Mouse (Mus musculus): ENCODE data around the gene Htr6. TPM values are rescaled to one million over a fixed set of nuclear protein-coding genes. Genes with fewer than 3 reads are reported as not detected.

The Htr6 gene
- polyA plus RNA-seq, 1 experiment from 2014 or later: 0.11 TPM

- Histone ChIP-seq H3K4me2 (ENCODE audit: low read depth, severe bottlenecking) (no peak overlapping the region), H3K9ac (ENCODE audit: low read length) (no peak overlapping the region), H3K27ac (replicated peaks; ENCODE audit: low read depth, low read length) (no peak overlapping the region), H3K9me3 (ENCODE audit: control insufficient read depth, low read length) (no peaks in the 10 kb centered on the region), H3K27me3 (ENCODE audit: control insufficient read depth, insufficient read depth, low read length) (no peaks in the 10 kb centered on the region), H3K36me3 (ENCODE audit: control insufficient read depth, insufficient read depth, low read length) (no peaks in the 10 kb centered on the region), H3K4me1 (ENCODE audit: control insufficient read depth, insufficient read depth, low read length) (no peaks in the 10 kb centered on the region), H3K4me3 (ENCODE audit: low read depth, low read length) (no peak overlapping the region)
- DNase-seq (ENCODE audit: low spot score) (no peak), ATAC-seq (ENCODE audit: insufficient number of reproducible peaks, low FRiP score, low TSS enrichment, low read depth) (no peak)
- WGBS: 41% methylated on average over 2 of the region's 2 CpGs
These were observed 51.0 kb downstream of the Htr6 start for GRCm38 (mm10) chr4:139024379-139024778.

- no peak overlapping the region for H3K4me3 ChIP-seq (ENCODE audit: low read depth, low read length)
- H3K9me3 ChIP-seq (ENCODE audit: control insufficient read depth, low read length): no peaks in the 10 kb centered on the region
- H3K4me2 ChIP-seq (ENCODE audit: low read depth, severe bottlenecking): no peak overlapping the region
- no peak overlapping the region for H3K27ac ChIP-seq (replicated peaks; ENCODE audit: low read depth, low read length)
- WGBS: 87% methylated on average over 3 of the region's 3 CpGs
- no peaks in the 10 kb centered on the region for H3K36me3 ChIP-seq (ENCODE audit: control insufficient read depth, insufficient read depth, low read length)
- DNase-seq (ENCODE audit: low spot score): no peak
- ATAC-seq (ENCODE audit: insufficient number of reproducible peaks, low FRiP score, low TSS enrichment, low read depth): no peak
- no peaks in the 10 kb centered on the region for H3K4me1 ChIP-seq (ENCODE audit: control insufficient read depth, insufficient read depth, low read length)
- no peaks in the 10 kb centered on the region for H3K27me3 ChIP-seq (ENCODE audit: control insufficient read depth, insufficient read depth, low read length)
- H3K9ac ChIP-seq (ENCODE audit: low read length): no peak overlapping the region
These were observed 55.0 kb downstream of the Htr6 start for GRCm38 (mm10) chr4:139020385-139020784.

GRCm38 (mm10) chr4:139019413-139019812, 56.0 kb downstream of the Htr6 start:
- 72% methylated on average over 13 of the region's 13 CpGs for WGBS

GRCm38 (mm10) chr4:139018976-139019375, 56.4 kb downstream of the Htr6 start:
- no peak overlapping the region for H3K27ac ChIP-seq (replicated peaks; ENCODE audit: low read depth, low read length)
- H3K4me1 ChIP-seq (ENCODE audit: control insufficient read depth, insufficient read depth, low read length): no peaks in the 10 kb centered on the region
- H3K9ac ChIP-seq (ENCODE audit: low read length): no peak overlapping the region
- DNase-seq (ENCODE audit: low spot score) (no peak), ATAC-seq (ENCODE audit: insufficient number of reproducible peaks, low FRiP score, low TSS enrichment, low read depth) (no peak)
- H3K4me3 ChIP-seq (ENCODE audit: low read depth, low read length): no peak overlapping the region
- WGBS: 85% methylated on average over 4 of the region's 4 CpGs
- no peaks in the 10 kb centered on the region for H3K27me3 ChIP-seq (ENCODE audit: control insufficient read depth, insufficient read depth, low read length)
- no peak overlapping the region for H3K4me2 ChIP-seq (ENCODE audit: low read depth, severe bottlenecking)
- no peaks in the 10 kb centered on the region for H3K9me3 ChIP-seq (ENCODE audit: control insufficient read depth, low read length)
- H3K36me3 ChIP-seq (ENCODE audit: control insufficient read depth, insufficient read depth, low read length): no peaks in the 10 kb centered on the region

More at GRCm38 (mm10) chr4:139019413-139019812, 56.0 kb downstream of the Htr6 start:
- ATAC-seq (ENCODE audit: insufficient number of reproducible peaks, low FRiP score, low TSS enrichment, low read depth): no peak
- no peak overlapping the region for H3K4me2 ChIP-seq (ENCODE audit: low read depth, severe bottlenecking)
- no peak overlapping the region for H3K4me3 ChIP-seq (ENCODE audit: low read depth, low read length)
- H3K27ac ChIP-seq (replicated peaks; ENCODE audit: low read depth, low read length): no peak overlapping the region
- no peak overlapping the region for H3K9ac ChIP-seq (ENCODE audit: low read length)
- no peaks in the 10 kb centered on the region for H3K27me3 ChIP-seq (ENCODE audit: control insufficient read depth, insufficient read depth, low read length)
- no peak for DNase-seq (ENCODE audit: low spot score)
- no peaks in the 10 kb centered on the region for H3K36me3 ChIP-seq (ENCODE audit: control insufficient read depth, insufficient read depth, low read length)
- H3K9me3 ChIP-seq (ENCODE audit: control insufficient read depth, low read length): no peaks in the 10 kb centered on the region
- no peaks in the 10 kb centered on the region for H3K4me1 ChIP-seq (ENCODE audit: control insufficient read depth, insufficient read depth, low read length)

- H3K4me3 ChIP-seq (ENCODE audit: low read depth, low read length): no peak overlapping the region
- H3K9ac ChIP-seq (ENCODE audit: low read length): no peak overlapping the region
- no peaks in the 10 kb centered on the region for H3K4me1 ChIP-seq (ENCODE audit: control insufficient read depth, insufficient read depth, low read length)
- 87% methylated on average over 14 of the region's 14 CpGs for WGBS
- ATAC-seq (ENCODE audit: insufficient number of reproducible peaks, low FRiP score, low TSS enrichment, low read depth) (no peak), DNase-seq (ENCODE audit: low spot score) (no peak)
- no peaks in the 10 kb centered on the region for H3K27me3 ChIP-seq (ENCODE audit: control insufficient read depth, insufficient read depth, low read length)
- H3K4me2 ChIP-seq (ENCODE audit: low read depth, severe bottlenecking): no peak overlapping the region
- H3K27ac ChIP-seq (replicated peaks; ENCODE audit: low read depth, low read length): no peak overlapping the region
- H3K36me3 ChIP-seq (ENCODE audit: control insufficient read depth, insufficient read depth, low read length): no peaks in the 10 kb centered on the region
- H3K9me3 ChIP-seq (ENCODE audit: control insufficient read depth, low read length): no peaks in the 10 kb centered on the region
These were observed 57.0 kb downstream of the Htr6 start for GRCm38 (mm10) chr4:139018388-139018787.

GRCm38 (mm10) chr4:139014793-139015192, 60.6 kb downstream of the Htr6 start:
- Histone ChIP-seq H3K4me1 (ENCODE audit: control insufficient read depth, insufficient read depth, low read length) (no peaks in the 10 kb centered on the region), H3K27me3 (ENCODE audit: control insufficient read depth, insufficient read depth, low read length) (no peaks in the 10 kb centered on the region), H3K9me3 (ENCODE audit: control insufficient read depth, low read length) (no peaks in the 10 kb centered on the region), H3K4me3 (ENCODE audit: low read depth, low read length) (no peak overlapping the region), H3K4me2 (ENCODE audit: low read depth, severe bottlenecking) (no peak overlapping the region), H3K27ac (replicated peaks; ENCODE audit: low read depth, low read length) (no peak overlapping the region), H3K36me3 (ENCODE audit: control insufficient read depth, insufficient read depth, low read length) (no peaks in the 10 kb centered on the region), H3K9ac (ENCODE audit: low read length) (no peak overlapping the region)
- WGBS: 79% methylated on average over 6 of the region's 6 CpGs
- no peak for DNase-seq (ENCODE audit: low spot score)
- no peak for ATAC-seq (ENCODE audit: insufficient number of reproducible peaks, low FRiP score, low TSS enrichment, low read depth)

GRCm38 (mm10) chr4:139013281-139013680, 62.1 kb downstream of the Htr6 start:
- no peaks in the 10 kb centered on the region for H3K4me1 ChIP-seq (ENCODE audit: control insufficient read depth, insufficient read depth, low read length)
- DNase-seq (ENCODE audit: low spot score) (no peak), ATAC-seq (ENCODE audit: insufficient number of reproducible peaks, low FRiP score, low TSS enrichment, low read depth) (no peak)
- no peak overlapping the region for H3K27ac ChIP-seq (replicated peaks; ENCODE audit: low read depth, low read length)
- no peaks in the 10 kb centered on the region for H3K36me3 ChIP-seq (ENCODE audit: control insufficient read depth, insufficient read depth, low read length)
- H3K27me3 ChIP-seq (ENCODE audit: control insufficient read depth, insufficient read depth, low read length): no peaks in the 10 kb centered on the region
- H3K4me3 ChIP-seq (ENCODE audit: low read depth, low read length): no peak overlapping the region
- no peak overlapping the region for H3K9ac ChIP-seq (ENCODE audit: low read length)
- no peaks in the 10 kb centered on the region for H3K9me3 ChIP-seq (ENCODE audit: control insufficient read depth, low read length)
- H3K4me2 ChIP-seq (ENCODE audit: low read depth, severe bottlenecking): no peak overlapping the region
- 89% methylated on average over 11 of the region's 11 CpGs for WGBS

- H3K4me2 ChIP-seq (ENCODE audit: low read depth, severe bottlenecking): no peak overlapping the region
- no peak for DNase-seq (ENCODE audit: low spot score)
- 84% methylated on average over 13 of the region's 13 CpGs for WGBS
- H3K4me3 ChIP-seq (ENCODE audit: low read depth, low read length): no peak overlapping the region
- no peak overlapping the region for H3K27ac ChIP-seq (replicated peaks; ENCODE audit: low read depth, low read length)
- no peaks in the 10 kb centered on the region for H3K36me3 ChIP-seq (ENCODE audit: control insufficient read depth, insufficient read depth, low read length)
- no peak overlapping the region for H3K9ac ChIP-seq (ENCODE audit: low read length)
- H3K9me3 ChIP-seq (ENCODE audit: control insufficient read depth, low read length): no peaks in the 10 kb centered on the region
- no peak for ATAC-seq (ENCODE audit: insufficient number of reproducible peaks, low FRiP score, low TSS enrichment, low read depth)
- H3K27me3 ChIP-seq (ENCODE audit: control insufficient read depth, insufficient read depth, low read length): no peaks in the 10 kb centered on the region
- H3K4me1 ChIP-seq (ENCODE audit: control insufficient read depth, insufficient read depth, low read length): no peaks in the 10 kb centered on the region
These were observed 64.1 kb downstream of the Htr6 start for GRCm38 (mm10) chr4:139011201-139011702.
